Mouse (Mus musculus) CD4-positive, CD25-positive, alpha-beta regulatory T cell, adult 4 months (primary cell): ENCODE data around the gene Tbccd1. TPM values are rescaled to one million over a fixed set of nuclear protein-coding genes. Genes with fewer than 3 reads are reported as not detected.

ENCODE experiments used
- ATAC-seq: one replicate; pipeline ENCODE4 v1.8.0; 2017
- polyA plus RNA-seq, 2 experiments: library from polyadenylated mRNA; unstranded; fragments of 100-300 nt; shearing (Covaris generic); gene quantifications; one replicate each; pipeline ENCODE4 v1.2.1; 2017

Tbccd1 gene
- polyA plus RNA-seq, 2 experiments from 2014 or later, result 18.1 to 34.5 TPM

- no peak for ATAC-seq
Measured at GRCm38 (mm10) chr16:22856773-22857172, 696 bp downstream of the Tbccd1 start.

- no peak for ATAC-seq
Measured at GRCm38 (mm10) chr16:22852709-22853108, 4.8 kb downstream of the Tbccd1 start.

DNA sequence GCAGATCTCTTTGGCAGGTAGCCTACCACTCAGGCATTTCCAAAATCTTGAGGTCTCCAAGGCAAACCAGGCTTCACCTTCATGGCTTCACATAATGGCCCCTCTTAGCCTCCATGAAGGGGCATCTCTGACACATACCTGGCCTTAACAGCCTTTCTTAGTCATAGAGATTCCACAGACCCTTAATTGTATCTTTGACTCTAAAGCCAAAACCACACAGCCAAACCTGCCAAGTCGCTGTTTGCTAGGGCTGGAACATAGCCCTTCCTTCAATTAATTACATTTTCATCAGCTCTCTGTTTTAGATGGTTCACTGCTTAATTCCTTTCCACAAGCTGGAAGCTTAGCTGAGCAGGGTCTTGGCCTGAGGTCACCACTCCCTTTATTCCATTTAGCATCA is 9.1 kb downstream of the Tbccd1 start:
- ATAC-seq, result no peak

GRCm38 (mm10) chr16:22847686-22848085 is 9.8 kb downstream of the Tbccd1 start:
- ATAC-seq, result no peak

DNA sequence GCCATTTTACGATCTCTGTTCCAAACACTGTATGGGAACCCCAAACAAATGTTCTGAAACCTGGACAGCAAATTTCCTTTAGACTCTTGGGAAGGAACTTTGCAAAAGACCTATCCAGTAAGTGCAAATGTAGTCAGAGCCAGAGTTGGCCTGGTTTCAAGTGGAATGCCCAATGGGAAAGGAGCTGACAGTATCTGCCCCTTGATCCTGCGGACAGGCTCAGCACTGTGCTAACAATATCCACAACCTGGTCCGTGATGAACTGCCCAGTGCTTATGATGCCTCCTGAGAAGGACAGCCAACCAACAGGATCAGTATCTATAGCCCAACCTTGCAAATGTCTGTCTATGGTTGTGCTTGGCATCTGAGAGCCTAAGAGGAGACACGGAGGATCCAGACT is 12.0 kb downstream of the Tbccd1 start:
- no peak for ATAC-seq

DNA sequence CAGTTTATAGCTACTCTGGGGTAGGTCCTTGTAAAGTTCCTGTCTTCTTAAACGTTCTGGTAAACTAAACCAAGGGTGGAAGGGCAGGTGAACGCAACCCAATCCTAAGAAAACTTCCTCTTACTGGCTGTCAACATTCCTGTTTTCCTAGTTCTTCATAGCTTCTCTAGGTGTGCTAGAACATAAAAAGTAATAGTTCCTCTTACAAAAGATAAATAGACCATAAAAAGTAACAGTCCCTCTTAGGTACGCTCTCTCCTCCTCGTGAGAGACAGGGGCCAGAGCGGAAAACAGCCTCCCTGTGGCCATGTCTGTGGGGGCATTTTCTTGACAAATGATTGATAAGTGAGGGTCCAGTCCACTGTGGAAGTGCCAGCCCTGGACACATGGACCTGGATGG is 12.6 kb downstream of the Tbccd1 start:
- ATAC-seq, result no peak

DNA sequence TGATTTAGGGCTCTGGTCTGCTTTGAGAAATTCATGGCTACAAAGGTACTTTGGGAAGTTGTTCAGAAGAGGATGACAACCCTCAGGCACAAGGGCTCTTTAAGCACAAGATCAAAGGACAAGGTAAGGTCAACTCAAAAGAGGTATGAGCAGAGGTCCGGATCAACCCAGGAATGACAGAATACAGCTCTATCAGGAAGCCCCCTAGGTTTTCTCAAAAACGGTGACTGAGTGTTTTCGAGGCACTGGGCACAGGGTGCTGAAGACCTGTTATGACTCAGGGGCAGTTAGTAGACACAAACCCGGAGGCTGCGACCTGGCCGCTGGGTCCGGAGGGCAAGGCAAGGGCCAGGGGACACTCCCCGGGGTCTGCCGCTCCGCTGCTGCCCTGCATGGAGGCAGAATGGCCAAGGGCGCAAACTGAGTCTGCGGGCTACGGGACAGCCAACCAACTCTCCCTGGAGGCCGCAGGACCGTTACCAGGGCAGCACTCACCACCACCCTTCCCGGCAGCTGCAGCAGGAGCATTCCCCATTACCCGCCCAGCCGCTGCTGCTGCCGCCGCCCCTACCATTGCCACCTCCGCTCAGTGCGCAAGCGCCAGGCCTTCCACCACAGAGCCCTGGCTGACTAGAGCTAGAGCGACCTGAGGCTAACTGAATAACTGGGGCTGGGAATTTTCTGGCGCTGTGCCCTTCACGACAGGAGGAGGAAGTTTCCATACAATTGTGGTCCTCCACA is 13.2 kb downstream of the Tbccd1 start:
- no peak for ATAC-seq

DNA sequence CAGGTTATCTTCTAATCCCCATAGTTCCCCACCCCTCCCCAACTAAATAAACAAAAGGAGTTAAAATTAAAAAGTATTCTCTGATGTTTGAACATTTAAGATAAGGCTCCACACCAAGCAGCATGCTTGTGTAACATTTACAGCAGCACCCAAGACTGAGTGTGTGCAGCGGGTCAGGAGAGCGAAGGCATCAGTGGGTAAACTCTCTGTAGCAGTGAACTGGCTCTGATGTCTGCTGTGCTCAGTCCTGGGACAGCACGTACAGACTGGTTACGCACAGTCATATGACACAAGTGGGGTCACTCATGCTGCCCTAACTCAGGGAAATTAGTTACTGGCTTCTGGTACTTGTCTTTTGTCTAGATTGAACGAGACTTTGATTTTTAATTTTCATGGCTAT is 14.6 kb downstream of the Tbccd1 start:
- no peak for ATAC-seq

DNA sequence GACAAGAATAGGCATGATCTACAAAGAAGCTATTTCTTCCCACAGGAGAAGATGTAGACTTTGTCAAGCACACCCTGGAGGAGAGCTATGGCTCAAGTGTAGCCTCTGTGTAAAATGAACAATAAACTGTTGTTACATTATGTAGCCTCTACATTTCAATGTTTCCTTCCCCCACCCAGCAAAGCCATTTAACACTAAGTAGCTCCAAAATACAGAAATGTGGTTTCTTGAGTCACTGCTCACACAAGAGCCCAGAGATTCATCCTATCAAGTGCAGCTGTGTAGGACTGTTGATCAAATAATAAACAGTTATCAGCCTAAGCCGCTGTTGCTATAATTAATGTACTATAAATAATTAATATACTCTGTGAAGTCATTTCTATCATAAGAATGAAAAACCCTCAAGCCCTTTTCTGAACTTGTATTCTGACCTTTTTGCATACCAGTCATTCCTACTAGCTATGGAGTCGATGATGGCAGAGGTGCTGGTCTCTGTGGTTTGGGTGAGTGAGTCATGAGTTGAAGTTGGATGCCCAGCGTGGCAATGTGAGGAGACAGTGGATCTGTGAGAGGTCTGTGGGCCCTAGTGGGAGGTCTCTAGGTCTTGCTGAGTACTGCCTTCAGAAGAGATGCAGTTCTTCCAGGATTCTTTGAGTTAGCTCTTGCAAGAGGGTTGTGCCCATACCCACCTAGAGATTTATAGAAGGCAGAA is 18.2 kb downstream of the Tbccd1 start:
- no peak for ATAC-seq

GRCm38 (mm10) chr16:22832932-22833525 is 24.4 kb downstream of the Tbccd1 start:
- no peak for ATAC-seq

DNA sequence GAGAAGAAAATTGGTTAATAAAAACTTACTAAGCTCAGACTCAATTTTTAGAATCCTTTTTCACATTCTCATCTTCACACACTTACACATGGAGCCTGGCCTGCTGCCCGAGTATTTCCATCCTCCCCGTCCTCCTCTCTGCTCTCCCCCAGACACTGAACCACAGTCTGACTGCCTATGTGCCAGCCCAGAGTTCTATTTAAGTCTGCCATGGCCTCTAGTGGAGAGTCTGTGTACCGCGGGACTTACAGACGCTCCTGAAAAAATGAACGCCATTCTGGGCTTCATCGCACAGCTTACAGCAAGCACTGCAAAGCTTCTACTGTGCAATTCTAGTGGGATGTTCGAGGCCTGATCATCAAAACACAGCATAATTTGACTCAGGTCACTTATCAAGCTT is 36.7 kb downstream of the Tbccd1 start:
- no peak for ATAC-seq

- no peak for ATAC-seq
Measured at GRCm38 (mm10) chr16:22811477-22811876, 46.0 kb downstream of the Tbccd1 start, which contains the start of gene Crygs. Gene Crygs (minus strand): TSS chr16:22811577.

DNA sequence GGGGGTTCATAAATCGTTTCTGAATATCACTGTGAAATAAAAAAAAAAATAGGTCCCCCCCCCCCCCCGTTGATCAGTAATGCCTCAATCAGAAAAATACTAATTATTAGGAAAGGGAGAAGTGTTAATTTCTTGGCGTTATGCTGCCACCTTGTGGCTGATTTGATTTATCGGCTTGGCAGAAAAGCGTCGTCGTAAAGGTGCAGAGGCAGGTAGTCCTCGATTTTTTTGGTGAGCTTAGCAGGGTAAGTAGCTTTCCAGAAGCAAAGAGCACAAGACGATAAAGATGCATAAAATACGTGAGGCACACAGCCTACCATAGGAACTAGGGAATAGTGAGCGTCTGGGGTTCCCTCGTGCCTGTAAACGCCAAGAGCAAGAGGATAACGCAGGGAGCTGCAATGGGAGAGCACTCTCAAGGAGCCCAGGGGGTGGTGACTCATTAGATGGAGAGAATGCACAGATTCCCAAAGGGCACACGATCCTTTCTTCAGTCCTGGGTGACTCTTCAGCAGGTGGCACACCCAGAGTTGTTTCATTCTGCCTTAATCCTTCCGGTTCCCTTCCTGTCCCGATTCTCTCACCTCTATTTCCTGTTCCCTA is 49.9 kb downstream of the Tbccd1 start:
- peak; percentile 60 for ATAC-seq

DNA sequence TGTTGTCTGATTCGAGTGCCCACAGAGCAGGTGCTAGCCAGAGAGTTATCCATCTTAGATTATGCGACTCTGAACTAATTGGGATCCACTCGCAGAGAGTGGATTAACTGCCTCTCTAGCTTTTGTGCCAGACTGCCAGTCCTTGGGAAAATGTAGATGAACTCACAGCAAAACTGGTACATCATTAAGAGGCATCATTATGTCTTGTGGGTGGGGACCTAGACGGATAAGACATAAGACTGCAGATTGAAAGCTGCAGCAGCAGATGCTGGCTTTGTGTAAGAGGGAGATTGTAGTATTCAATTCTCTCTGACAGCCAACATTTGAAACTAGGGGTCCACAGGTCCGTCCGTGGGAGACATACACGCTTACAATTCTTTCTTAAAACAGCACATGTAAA is 54.7 kb downstream of the Tbccd1 start:
- ATAC-seq, result no peak

- ATAC-seq, result no peak
Measured at GRCm38 (mm10) chr16:22800849-22801109, 56.7 kb downstream of the Tbccd1 start.

DNA sequence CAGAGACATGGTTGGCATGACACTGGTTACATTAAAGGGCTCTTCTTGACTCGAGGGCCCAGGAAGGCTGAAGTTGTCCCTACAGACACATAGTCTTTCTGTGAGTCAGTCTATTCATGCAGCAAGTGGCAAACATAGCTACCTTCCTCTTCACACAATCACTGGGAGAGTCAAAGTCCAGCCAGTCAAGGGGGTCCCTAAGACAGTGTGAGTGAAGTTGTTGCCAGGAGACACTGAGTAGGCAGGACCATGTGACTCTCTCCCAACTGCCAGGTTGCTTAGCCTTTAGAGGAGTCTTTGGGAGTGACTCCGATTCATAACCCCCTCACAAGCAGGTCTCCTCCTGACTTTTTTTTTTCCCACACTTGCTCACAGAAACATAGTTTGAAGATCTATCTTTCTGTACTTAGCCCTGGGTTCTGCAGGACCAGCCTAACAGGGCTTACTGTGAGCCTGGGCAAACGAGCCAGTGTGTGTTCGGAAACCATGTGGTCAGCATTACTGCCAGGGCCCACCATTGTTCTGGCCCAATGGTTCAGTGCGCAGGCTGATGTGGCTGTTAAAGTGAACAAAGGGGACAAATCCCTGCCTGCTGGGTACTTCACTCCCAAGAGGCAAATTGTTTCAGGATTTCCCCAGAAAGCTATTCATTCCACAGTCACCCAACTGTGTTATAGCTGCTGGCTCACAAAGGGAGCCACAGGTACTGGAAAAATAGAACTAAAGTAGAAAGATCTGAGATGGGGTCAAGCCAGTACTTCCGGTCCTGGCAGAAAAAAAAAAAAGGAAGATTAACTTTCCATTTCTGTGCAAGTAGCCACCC is 57.2 kb downstream of the Tbccd1 start:
- no peak for ATAC-seq

DNA sequence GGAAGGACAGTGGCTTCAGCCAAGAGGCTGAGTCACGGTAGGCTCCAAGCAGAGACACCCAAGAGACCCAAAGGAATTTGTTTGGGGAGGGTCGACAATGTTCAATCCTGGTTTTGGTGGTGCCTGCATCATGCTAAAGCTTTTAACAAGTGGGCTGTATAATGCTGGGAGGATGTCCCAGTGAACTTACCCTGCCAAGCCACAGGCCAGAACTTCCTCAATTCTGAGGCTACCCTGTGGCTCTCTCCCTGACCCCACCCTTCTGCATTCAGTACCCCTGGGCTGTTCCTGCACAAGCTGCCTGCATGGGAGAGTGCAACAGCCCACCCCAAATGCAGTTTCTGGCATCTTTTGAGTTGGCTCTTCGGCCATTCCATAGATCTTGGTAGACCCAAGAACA is 58.9 kb downstream of the Tbccd1 start:
- no peak for ATAC-seq

- no peak for ATAC-seq
Measured at GRCm38 (mm10) chr16:22797521-22797920, 59.9 kb downstream of the Tbccd1 start.

GRCm38 (mm10) chr16:22795497-22795896 is 62.0 kb downstream of the Tbccd1 start:
- ATAC-seq, result no peak

DNA sequence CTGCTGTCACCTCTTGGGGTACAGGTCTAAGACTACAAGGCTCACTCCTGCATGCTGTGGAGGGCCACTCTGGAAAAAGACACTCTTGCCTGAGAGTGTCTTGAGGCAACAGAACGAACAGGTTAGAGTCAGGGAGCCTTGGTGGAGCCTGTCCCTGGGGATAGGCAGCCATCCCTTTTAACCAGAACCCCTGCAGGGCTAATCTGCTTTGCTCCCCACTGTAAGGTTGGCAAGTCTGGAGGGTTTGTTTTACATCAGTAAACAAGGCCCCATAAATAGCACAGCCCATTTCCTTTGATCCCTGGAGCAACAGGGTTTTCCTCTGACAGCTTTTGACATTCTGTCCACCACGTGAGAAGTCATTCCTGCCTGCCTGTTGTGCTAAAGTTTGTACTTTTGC is 66.2 kb downstream of the Tbccd1 start:
- ATAC-seq, result no peak

GRCm38 (mm10) chr16:22789908-22790367 is 67.5 kb downstream of the Tbccd1 start:
- no peak for ATAC-seq

DNA sequence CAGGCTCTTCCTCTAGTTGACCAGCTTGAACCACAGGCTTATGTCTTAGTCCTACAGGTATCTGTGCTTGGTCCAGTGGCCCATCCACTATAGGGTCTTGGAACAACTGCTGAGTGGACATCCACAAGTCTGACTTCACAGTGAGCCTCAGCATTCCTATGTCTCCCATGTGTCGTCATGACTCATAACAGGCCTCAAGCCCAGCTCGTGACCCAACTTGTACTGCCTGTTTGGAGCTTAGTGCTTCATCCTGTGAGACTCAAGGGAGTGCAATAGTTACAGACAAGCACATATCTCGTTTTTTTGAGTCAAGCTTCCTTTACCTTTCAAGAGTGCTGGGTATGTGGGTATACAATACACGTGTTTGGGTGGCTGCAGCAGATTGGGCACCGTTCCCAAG is 74.8 kb downstream of the Tbccd1 start:
- ATAC-seq, result no peak
